Mouse (Mus musculus) limb, embryonic 13.5 days (tissue): ENCODE measurements at regions not wholly inside any gene's neighbourhood (a gene's known extent, or its start where the extent isn't known, plus 50 kb on each side); places are given as distances from the start of the nearest gene placed in this dataset.

Experiments used
- ATAC-seq: fragments of 200-750 bp; cut with Nextera tagmentation; 2 replicates; pipeline ENCODE4 v1.8.0; 2017; ENCODE audit warnings: low read depth, moderate number of reproducible peaks, moderate TSS enrichment; ENCODE audit not compliant: low FRiP score
- H3K27ac ChIP-seq: fragments of 300-500 bp; sonication (generic); 2 replicates; pipeline ENCODE4 v1.5.1; 2015; ENCODE audit warnings: inconsistent platforms, mild to moderate bottlenecking, moderate library complexity
- H3K27me3 ChIP-seq: fragments of 300-500 bp; sonication (generic); 2 replicates; pipeline ENCODE4 v1.6.1; 2015; ENCODE audit warnings: mild to moderate bottlenecking, inconsistent platforms
- H3K36me3 ChIP-seq: fragments of 300-500 bp; sonication (generic); 2 replicates; pipeline ENCODE4 v1.6.1; 2015; ENCODE audit warnings: inconsistent platforms, mild to moderate bottlenecking, moderate library complexity
- H3K4me1 ChIP-seq: fragments of 300-500 bp; sonication (generic); 2 replicates; pipeline ENCODE4 v1.6.1; 2015; ENCODE audit warnings: inconsistent platforms
- H3K4me2 ChIP-seq: fragments of 300-500 bp; sonication (generic); replicated peaks from 2 replicates; pipeline ENCODE4 v1.6.1; 2015; ENCODE audit warnings: inconsistent platforms, mild to moderate bottlenecking, moderate library complexity
- H3K4me3 ChIP-seq: fragments of 300-500 bp; sonication (generic); 2 replicates; pipeline ENCODE4 v1.5.1; 2015; ENCODE audit warnings: moderate library complexity, mild to moderate bottlenecking, inconsistent platforms
- H3K9ac ChIP-seq: fragments of 300-500 bp; sonication (generic); 2 replicates; pipeline ENCODE4 v1.6.1; 2015; ENCODE audit warnings: mild to moderate bottlenecking, inconsistent platforms
- H3K9me3 ChIP-seq: fragments of 300-500 bp; sonication (generic); 2 replicates; pipeline ENCODE4 v1.6.1; 2016; ENCODE audit warnings: inconsistent platforms
- WGBS: fragments of 180-500 bp; shearing (Covaris S2); methylation state at CpG from one replicate; pipeline ENCODE4 v1.1.7; 2015; 5-methylcytosine and 5-hydroxymethylcytosine counted together

DNA sequence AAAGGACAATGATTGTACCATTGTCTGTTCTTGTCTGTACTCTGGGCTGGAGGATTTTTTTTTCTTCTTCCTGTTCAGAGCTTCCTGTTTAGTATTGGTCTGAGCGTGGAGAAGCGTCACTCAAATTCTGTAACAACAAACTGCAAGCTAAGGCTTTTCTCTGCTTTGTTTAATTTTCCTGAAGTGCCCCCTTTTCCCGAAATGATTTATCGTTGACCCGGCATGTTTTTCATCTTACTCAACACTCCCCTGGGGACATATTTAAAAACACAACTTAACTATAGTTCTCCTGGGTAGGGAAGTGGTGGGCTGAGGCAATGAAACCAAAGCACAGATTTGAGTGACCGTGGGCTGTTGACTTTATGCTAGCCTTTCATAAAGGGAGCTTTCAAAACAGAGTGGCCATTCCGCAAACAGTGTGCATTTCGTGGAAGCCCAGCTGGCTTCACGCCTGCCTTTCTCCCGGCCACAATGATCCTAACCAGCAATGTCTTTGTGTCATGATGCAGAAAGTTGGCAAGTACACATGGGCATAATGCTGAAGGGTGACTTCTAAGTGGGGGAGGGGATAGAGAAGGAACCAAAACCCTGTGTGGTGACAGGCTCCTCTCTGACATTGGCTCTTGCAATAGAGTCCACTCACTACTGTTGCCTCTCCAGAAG, 79.8 kb upstream of the Bmp2k start:
- Histone ChIP-seq H3K27me3 (no peaks in the 10 kb centered on the region), H3K4me2 (no peak overlapping the region; the same call in 1 of the 2 replicates), H3K27ac (no peak overlapping the region), H3K4me3 (no peak overlapping the region), H3K9me3 (no peaks in the 10 kb centered on the region), H3K4me1 (peaks cover 7% of the 10 kb centered on the region; the same call in 1 of the 2 replicates), H3K9ac (no peak overlapping the region), H3K36me3 (no peaks in the 10 kb centered on the region)
- WGBS = 44% methylated on average over 10 of the region's 10 CpGs
- ATAC-seq = no peak

- Histone ChIP-seq H3K27me3 (no peaks in the 10 kb centered on the region), H3K4me2 (no peak overlapping the region), H3K4me1 (peaks cover 7% of the 10 kb centered on the region; the same call in 1 of the 2 replicates), H3K36me3 (no peaks in the 10 kb centered on the region), H3K9ac (no peak overlapping the region), H3K27ac (no peak overlapping the region), H3K9me3 (no peaks in the 10 kb centered on the region), H3K4me3 (no peak overlapping the region)
- ATAC-seq = no peak
- WGBS = 86% methylated on average over 6 of the region's 6 CpGs
Measured at GRCm38 (mm10) chr5:96919149-96919548, 78.3 kb upstream of the Bmp2k start.

DNA sequence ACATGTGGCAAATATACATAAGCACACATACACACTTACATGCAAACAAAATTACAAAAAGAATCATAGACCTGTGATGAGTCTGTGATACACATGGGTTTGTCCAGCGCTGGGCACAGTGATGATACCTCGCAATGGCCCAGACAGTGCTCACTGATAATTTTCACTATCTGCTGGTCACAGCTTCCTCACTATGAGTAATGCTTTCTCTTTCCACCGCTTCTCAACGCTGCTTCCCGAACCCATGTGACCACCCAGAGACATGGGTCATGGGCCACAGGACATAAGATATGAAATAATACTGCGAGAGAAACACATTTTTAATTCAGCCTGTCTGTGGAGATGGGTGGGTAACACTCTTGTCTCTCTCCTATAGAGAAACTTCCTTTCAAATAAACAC, 76.5 kb upstream of the Bmp2k start:
- H3K36me3 ChIP-seq = no peaks in the 10 kb centered on the region
- no peak overlapping the region for H3K27ac ChIP-seq
- whole genome bisulfite sequencing = 85% methylated on average over 6 of the region's 6 CpGs
- no peak for ATAC-seq
- no peaks in the 10 kb centered on the region for H3K27me3 ChIP-seq
- no peak overlapping the region for H3K9ac ChIP-seq
- no peak overlapping the region for H3K4me2 ChIP-seq
- H3K9me3 ChIP-seq = no peaks in the 10 kb centered on the region
- H3K4me1 ChIP-seq = peaks cover 7% of the 10 kb centered on the region; the same call in 1 of the 2 replicates
- no peak overlapping the region for H3K4me3 ChIP-seq

- no peaks in the 10 kb centered on the region for H3K36me3 ChIP-seq
- peak overlapping the region; percentile 52; the same call in 1 of the 2 replicates for H3K27ac ChIP-seq
- H3K27me3 ChIP-seq = no peaks in the 10 kb centered on the region
- no peaks in the 10 kb centered on the region for H3K9me3 ChIP-seq
- WGBS = 75% methylated on average over 6 of the region's 6 CpGs
- ATAC-seq = no peak
- peaks cover 7% of the 10 kb centered on the region; the same call in 1 of the 2 replicates for H3K4me1 ChIP-seq
- no peak overlapping the region for H3K4me3 ChIP-seq
- H3K9ac ChIP-seq = no peak overlapping the region
- H3K4me2 ChIP-seq = no peak overlapping the region
Measured at GRCm38 (mm10) chr5:96921511-96921910, 76.0 kb upstream of the Bmp2k start.

DNA sequence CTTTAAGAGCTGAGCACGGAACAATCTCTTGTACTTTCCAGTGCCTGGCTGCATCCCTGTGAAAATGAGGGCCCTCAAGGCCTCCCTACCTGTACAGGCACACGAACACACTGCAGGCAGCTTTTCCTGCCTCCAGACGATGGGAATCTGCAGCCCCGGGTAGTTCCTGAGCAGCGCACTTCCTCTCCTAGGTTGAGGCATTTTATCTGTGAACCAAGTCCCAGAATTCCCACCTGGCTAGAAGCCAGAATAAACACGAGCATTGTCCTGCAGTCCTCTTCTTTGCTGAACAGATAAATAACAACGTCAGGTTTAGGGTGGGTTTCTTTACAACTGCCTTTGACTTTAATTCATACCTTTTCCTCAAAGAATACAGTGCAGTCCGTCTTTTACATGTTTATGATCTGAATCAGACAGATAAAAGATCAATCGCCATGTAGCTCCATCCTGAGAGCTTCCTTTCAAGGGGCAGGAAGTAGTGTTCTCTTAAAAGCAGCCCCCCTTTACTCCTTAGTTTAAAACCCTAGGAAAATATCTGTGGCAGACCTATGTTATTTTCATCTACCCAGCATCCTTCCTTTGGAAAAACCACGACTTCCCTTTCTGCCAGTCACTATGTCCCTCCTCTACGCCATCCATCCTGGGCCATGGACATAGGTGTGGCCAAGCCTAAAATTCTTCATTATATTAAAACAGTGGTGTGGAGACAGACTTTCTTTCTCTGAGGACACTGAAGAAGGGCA, 75.3 kb upstream of the Bmp2k start:
- no peak for ATAC-seq

DNA sequence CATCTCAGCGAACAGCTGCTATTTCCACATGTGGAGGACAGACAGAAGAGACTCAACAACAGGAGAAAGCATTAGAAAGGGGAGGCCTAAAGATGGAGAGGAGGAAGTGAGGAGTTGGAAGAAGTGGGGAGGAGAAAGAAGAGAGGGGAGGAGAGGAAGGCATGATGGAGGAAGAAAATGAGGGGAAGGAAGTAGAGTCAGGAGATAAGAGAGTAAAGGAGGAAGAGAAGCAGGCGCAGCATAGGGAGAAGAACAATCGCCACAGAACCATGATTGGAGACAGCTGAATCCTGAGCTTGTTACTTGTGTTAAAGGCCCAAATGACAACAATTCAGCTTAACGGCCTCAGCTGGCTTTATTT, 74.8 kb upstream of the Bmp2k start:
- no peak overlapping the region for H3K4me3 ChIP-seq
- ATAC-seq = no peak
- no peaks in the 10 kb centered on the region for H3K27me3 ChIP-seq
- H3K4me1 ChIP-seq = peaks cover 6% of the 10 kb centered on the region; the same call in 1 of the 2 replicates
- no peak overlapping the region for H3K4me2 ChIP-seq
- H3K36me3 ChIP-seq = no peaks in the 10 kb centered on the region
- WGBS = 78% methylated on average over 4 of the region's 4 CpGs
- H3K9me3 ChIP-seq = no peaks in the 10 kb centered on the region
- H3K27ac ChIP-seq = no peak overlapping the region
- no peak overlapping the region for H3K9ac ChIP-seq

More for the DNA sequence above, 75.3 kb upstream of the Bmp2k start:
- Histone ChIP-seq H3K4me2 (no peak overlapping the region), H3K9ac (no peak overlapping the region), H3K4me1 (peaks cover 7% of the 10 kb centered on the region; the same call in 1 of the 2 replicates), H3K27ac (no peak overlapping the region), H3K4me3 (no peak overlapping the region), H3K36me3 (no peaks in the 10 kb centered on the region), H3K9me3 (no peaks in the 10 kb centered on the region), H3K27me3 (no peaks in the 10 kb centered on the region)
- WGBS = 54% methylated on average over 11 of the region's 11 CpGs

DNA sequence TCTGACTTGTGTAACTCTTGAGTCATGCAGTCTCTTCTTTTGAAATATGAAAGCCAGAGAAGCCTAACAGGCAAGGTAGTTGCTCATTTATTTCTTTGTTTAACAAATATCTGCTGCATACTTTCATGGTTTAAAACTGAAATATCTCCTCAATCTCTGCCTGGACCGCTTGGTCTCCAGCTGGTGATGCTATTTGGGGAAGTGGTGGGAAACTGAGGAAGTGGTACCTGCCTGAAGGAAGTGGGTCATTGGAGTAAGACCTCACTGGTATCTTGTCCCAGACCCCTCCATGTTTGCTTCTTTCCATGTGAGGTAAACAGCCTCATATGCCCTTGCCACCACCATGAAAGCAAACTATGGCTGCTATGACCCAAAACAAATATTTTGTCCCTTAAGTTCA, 74.0 kb upstream of the Bmp2k start:
- no peaks in the 10 kb centered on the region for H3K36me3 ChIP-seq
- H3K9me3 ChIP-seq = no peaks in the 10 kb centered on the region
- 0 out of 2 replicates have a peak, but pooled peaks cover 3% of the 10 kb centered on the region for H3K4me1 ChIP-seq
- no peak overlapping the region for H3K9ac ChIP-seq
- no peak for ATAC-seq
- no peaks in the 10 kb centered on the region for H3K27me3 ChIP-seq
- H3K27ac ChIP-seq = no peak overlapping the region
- 91% methylated on average over 1 of the region's 1 CpGs for WGBS
- H3K4me3 ChIP-seq = no peak overlapping the region
- H3K4me2 ChIP-seq = no peak overlapping the region

GRCm38 (mm10) chr5:96924736-96925429, 72.6 kb upstream of the Bmp2k start:
- Histone ChIP-seq H3K4me2 (no peak overlapping the region), H3K4me1 (0 out of 2 replicates have a peak, but pooled peaks cover 3% of the 10 kb centered on the region), H3K27me3 (no peaks in the 10 kb centered on the region), H3K36me3 (no peaks in the 10 kb centered on the region), H3K9ac (no peak overlapping the region), H3K9me3 (no peaks in the 10 kb centered on the region), H3K4me3 (no peak overlapping the region), H3K27ac (no peak overlapping the region)
- WGBS = 89% methylated on average over 6 of the region's 7 CpGs
- no peak for ATAC-seq

DNA sequence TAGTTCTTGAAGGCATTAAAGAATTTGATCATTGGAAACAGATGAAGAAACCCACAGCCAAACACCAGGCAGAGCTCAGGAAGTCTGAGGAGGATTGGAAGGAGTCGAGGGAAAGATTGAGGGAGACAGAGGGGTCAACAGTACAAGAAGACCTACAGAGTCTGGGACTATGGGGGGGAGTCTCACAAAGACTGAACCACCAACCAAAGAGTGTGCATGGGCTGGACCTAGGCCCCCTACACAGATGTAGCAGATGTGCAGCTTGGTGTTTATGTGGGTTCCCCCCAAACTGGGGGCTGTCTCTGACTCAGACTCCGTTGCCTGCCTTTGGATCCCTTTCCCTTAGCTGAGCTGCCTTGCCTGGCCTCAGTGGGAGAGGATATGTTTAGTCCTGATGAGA, 71.5 kb upstream of the Bmp2k start:
- peak; percentile 32; the same call in 1 of the 2 replicates for ATAC-seq
- Histone ChIP-seq H3K4me2 (no peak overlapping the region), H3K9ac (no peak overlapping the region), H3K36me3 (no peaks in the 10 kb centered on the region), H3K27ac (no peak overlapping the region), H3K9me3 (no peaks in the 10 kb centered on the region), H3K27me3 (no peaks in the 10 kb centered on the region), H3K4me1 (0 out of 2 replicates have a peak, but pooled peaks cover 3% of the 10 kb centered on the region), H3K4me3 (no peak overlapping the region)
- 49% methylated on average over 2 of the region's 2 CpGs for WGBS

DNA sequence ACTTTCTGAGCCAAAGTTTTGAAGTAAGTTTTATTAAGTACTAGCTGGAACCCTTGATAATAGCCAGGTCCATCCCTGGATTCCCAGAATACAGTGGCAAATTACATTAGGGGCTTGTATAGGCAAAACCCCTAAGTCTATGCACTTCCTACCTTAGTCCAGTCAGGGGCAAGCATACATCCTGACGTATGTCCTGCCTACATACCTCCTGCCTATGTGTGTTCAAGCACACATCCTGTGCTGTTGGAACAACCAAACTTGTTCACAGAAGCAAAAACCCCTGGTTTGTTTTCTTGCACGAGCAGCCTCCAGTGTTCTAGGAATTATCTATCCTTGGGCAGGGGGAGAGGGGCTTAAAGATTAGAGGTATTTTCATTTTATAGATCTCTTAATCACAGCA, 66.4 kb upstream of the Bmp2k start:
- Histone ChIP-seq H3K36me3 (no peaks in the 10 kb centered on the region), H3K4me2 (no peak overlapping the region), H3K9me3 (no peaks in the 10 kb centered on the region), H3K27ac (no peak overlapping the region), H3K27me3 (no peaks in the 10 kb centered on the region), H3K4me1 (no peaks in the 10 kb centered on the region), H3K9ac (no peak overlapping the region), H3K4me3 (no peak overlapping the region)
- ATAC-seq = no peak
- WGBS = 63% methylated on average over 2 of the region's 2 CpGs

DNA sequence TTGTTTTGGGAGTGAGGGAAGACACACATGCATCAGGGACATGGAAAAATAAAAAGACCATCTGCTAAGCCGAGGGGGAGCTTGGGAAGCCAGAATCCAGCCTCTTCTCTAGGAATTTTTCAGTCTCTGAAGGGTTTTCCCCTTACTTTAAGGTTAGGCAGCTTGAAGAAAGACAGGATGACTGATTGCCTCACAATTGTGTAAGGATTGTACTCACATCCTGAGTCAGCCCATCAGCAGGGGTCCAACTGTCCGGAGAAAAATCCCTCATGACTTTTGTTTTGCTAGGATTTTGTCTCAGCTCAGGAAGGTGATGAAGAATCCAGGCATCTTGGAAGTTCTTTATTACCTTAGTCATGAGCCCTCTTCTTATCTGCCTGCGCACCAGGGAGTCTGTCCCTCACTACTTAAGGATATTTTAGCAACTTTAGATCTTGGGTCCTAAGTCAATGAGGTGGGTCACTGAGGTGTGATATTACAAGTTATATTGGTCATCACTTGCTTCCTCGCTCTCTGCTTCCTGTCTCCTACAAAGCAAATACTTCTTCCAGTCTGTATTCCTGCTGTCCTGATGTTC, 65.8 kb upstream of the Bmp2k start:
- no peaks in the 10 kb centered on the region for H3K27me3 ChIP-seq
- 65% methylated on average over 4 of the region's 4 CpGs for WGBS

DNA sequence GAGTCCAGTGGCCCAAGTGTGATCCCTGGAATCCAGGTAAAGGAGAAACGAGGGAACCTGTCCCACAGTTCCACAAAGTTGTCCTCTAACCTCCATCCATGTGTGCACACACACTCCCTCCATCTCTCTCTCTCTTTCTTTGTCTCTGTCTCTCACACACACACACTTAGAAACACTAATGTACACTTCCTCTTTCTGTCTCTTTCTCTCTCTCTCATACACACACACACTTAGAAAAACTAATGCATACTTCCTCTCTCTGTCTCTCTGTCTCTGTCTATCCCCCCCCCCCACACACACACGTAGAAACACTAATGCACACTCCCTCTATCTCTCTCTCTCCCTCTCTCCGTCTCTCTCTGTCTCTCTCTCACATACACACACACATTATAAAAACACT, 61.2 kb upstream of the Bmp2k start:
- Histone ChIP-seq H3K4me2 (no peak overlapping the region), H3K27me3 (no peaks in the 10 kb centered on the region), H3K27ac (no peak overlapping the region), H3K9ac (no peak overlapping the region), H3K9me3 (no peaks in the 10 kb centered on the region), H3K4me3 (no peak overlapping the region), H3K36me3 (no peaks in the 10 kb centered on the region), H3K4me1 (no peaks in the 10 kb centered on the region)
- WGBS = 77% methylated on average over 3 of the region's 3 CpGs
- no peak for ATAC-seq

More for the DNA sequence above, 65.8 kb upstream of the Bmp2k start:
- Histone ChIP-seq H3K36me3 (no peaks in the 10 kb centered on the region), H3K4me3 (no peak overlapping the region), H3K4me2 (no peak overlapping the region), H3K4me1 (no peaks in the 10 kb centered on the region), H3K9ac (no peak overlapping the region), H3K9me3 (no peaks in the 10 kb centered on the region), H3K27ac (no peak overlapping the region)
- ATAC-seq = no peak
